Mouse (Mus musculus): Measurements from ENCODE around the gene Gjd3. TPM values are rescaled to one million over a fixed set of nuclear protein-coding genes. Genes with fewer than 3 reads are reported as not detected.
"Not testable (repeated sequence)": the region's sequence is repeated elsewhere in the genome, so short reads cannot be mapped to it uniquely, and the experiment has no call there.

Gene Gjd3
- polyA plus RNA-seq, 1 experiment from 2014 or later: 0.44 TPM

- DNase-seq (ENCODE audit: low spot score): no peak
- Histone ChIP-seq H3K4me3 (peak overlapping the region; percentile 80), H3K27me3 (ENCODE audit: insufficient read depth, poor library complexity, severe bottlenecking) (peaks cover 45% of the 10 kb centered on the region), H3K36me3 (no peaks in the 10 kb centered on the region), H3K27ac (peak overlapping the region; percentile 93), H3K4me1 (replicated peaks) (peaks cover 93% of the 10 kb centered on the region), H3K9me3 (no peaks in the 10 kb centered on the region)
- 51% methylated on average over 7 of the region's 7 CpGs for WGBS
Measured at GRCm38 (mm10) chr11:98938701-98939083, 44.1 kb downstream of the Gjd3 start.

GRCm38 (mm10) chr11:98937914-98938694 is 44.7 kb downstream of the Gjd3 start:
- peaks cover 93% of the 10 kb centered on the region for H3K4me1 ChIP-seq (replicated peaks)
- no peak for DNase-seq (ENCODE audit: low spot score)
- under 1% methylated on average over 39 of the region's 39 CpGs for WGBS
- H3K4me3 ChIP-seq: peak overlapping the region; percentile 80
- H3K9me3 ChIP-seq: no peaks in the 10 kb centered on the region
- H3K27me3 ChIP-seq (ENCODE audit: insufficient read depth, poor library complexity, severe bottlenecking): peaks cover 45% of the 10 kb centered on the region
- H3K36me3 ChIP-seq: no peaks in the 10 kb centered on the region
- H3K27ac ChIP-seq: peak overlapping the region; percentile 93

GRCm38 (mm10) chr11:98937410-98937913 is 45.4 kb downstream of the Gjd3 start:
- peak; percentile 88 for DNase-seq (ENCODE audit: low spot score)
- Histone ChIP-seq H3K4me1 (replicated peaks) (peaks cover 93% of the 10 kb centered on the region), H3K36me3 (no peaks in the 10 kb centered on the region), H3K27ac (peak overlapping the region; percentile 93), H3K27me3 (ENCODE audit: insufficient read depth, poor library complexity, severe bottlenecking) (peaks cover 45% of the 10 kb centered on the region), H3K9me3 (no peaks in the 10 kb centered on the region), H3K4me3 (peak overlapping the region; percentile 80)
- under 1% methylated on average over 38 of the region's 38 CpGs for WGBS

- Histone ChIP-seq H3K27me3 (ENCODE audit: insufficient read depth, poor library complexity, severe bottlenecking) (peaks cover 45% of the 10 kb centered on the region), H3K4me1 (replicated peaks) (peaks cover 93% of the 10 kb centered on the region), H3K27ac (peak overlapping the region; percentile 93), H3K9me3 (no peaks in the 10 kb centered on the region), H3K36me3 (no peaks in the 10 kb centered on the region), H3K4me3 (peak overlapping the region; percentile 80)
- DNase-seq (ENCODE audit: low spot score): peak; percentile 43
- WGBS: 3% methylated on average over 23 of the region's 23 CpGs
Measured at GRCm38 (mm10) chr11:98936606-98937409, 46.0 kb downstream of the Gjd3 start.

GRCm38 (mm10) chr11:98936170-98936569 is 46.6 kb downstream of the Gjd3 start:
- Histone ChIP-seq H3K27me3 (ENCODE audit: insufficient read depth, poor library complexity, severe bottlenecking) (peaks cover 50% of the 10 kb centered on the region), H3K4me3 (peak overlapping the region; percentile 80), H3K36me3 (no peaks in the 10 kb centered on the region), H3K27ac (peak overlapping the region; percentile 93), H3K4me1 (replicated peaks) (peaks cover 93% of the 10 kb centered on the region), H3K9me3 (no peaks in the 10 kb centered on the region)
- DNase-seq (ENCODE audit: low spot score): peak; percentile 76
- WGBS: under 1% methylated on average over 29 of the region's 29 CpGs

- no peak for DNase-seq (ENCODE audit: low spot score)
- peaks cover 59% of the 10 kb centered on the region for H3K27me3 ChIP-seq (ENCODE audit: insufficient read depth, poor library complexity, severe bottlenecking)
Measured at GRCm38 (mm10) chr11:98935123-98935522, 47.7 kb downstream of the Gjd3 start.

GRCm38 (mm10) chr11:98934367-98934766 is 48.4 kb downstream of the Gjd3 start:
- Histone ChIP-seq H3K27me3 (ENCODE audit: insufficient read depth, poor library complexity, severe bottlenecking) (peaks cover 60% of the 10 kb centered on the region), H3K36me3 (no peaks in the 10 kb centered on the region), H3K4me1 (replicated peaks) (peaks cover 93% of the 10 kb centered on the region), H3K9me3 (no peaks in the 10 kb centered on the region), H3K4me3 (no peak overlapping the region), H3K27ac (peak overlapping the region; percentile 5; the same call in 1 of the 2 replicates)
- WGBS: 86% methylated on average over 3 of the region's 3 CpGs
- DNase-seq (ENCODE audit: low spot score): no peak

More at GRCm38 (mm10) chr11:98935123-98935522, 47.7 kb downstream of the Gjd3 start:
- Histone ChIP-seq H3K9me3 (no peaks in the 10 kb centered on the region), H3K4me3 (no peak overlapping the region), H3K4me1 (replicated peaks) (peaks cover 93% of the 10 kb centered on the region), H3K36me3 (no peaks in the 10 kb centered on the region), H3K27ac (no peak overlapping the region; the same call in 1 of the 2 replicates)
- WGBS: 88% methylated on average over 3 of the region's 3 CpGs

GRCm38 (mm10) chr11:98933847-98934246 is 49.0 kb downstream of the Gjd3 start:
- Histone ChIP-seq H3K27ac (peak overlapping the region; percentile 5; the same call in 1 of the 2 replicates), H3K4me1 (replicated peaks) (peaks cover 93% of the 10 kb centered on the region), H3K27me3 (ENCODE audit: insufficient read depth, poor library complexity, severe bottlenecking) (peaks cover 59% of the 10 kb centered on the region)
- 93% methylated on average over 2 of the region's 2 CpGs for WGBS
- not testable (repeated sequence) for H3K4me3 ChIP-seq; H3K36me3 ChIP-seq; H3K9me3 ChIP-seq; DNase-seq (ENCODE audit: low spot score)

- DNase-seq (ENCODE audit: low spot score): peak; percentile 31
- H3K36me3 ChIP-seq: no peaks in the 10 kb centered on the region
- H3K4me1 ChIP-seq (replicated peaks): peaks cover 93% of the 10 kb centered on the region
- peaks cover 62% of the 10 kb centered on the region for H3K27me3 ChIP-seq (ENCODE audit: insufficient read depth, poor library complexity, severe bottlenecking)
- H3K4me3 ChIP-seq: peak overlapping the region; percentile 25
- H3K9me3 ChIP-seq: no peaks in the 10 kb centered on the region
- 47% methylated on average over 9 of the region's 9 CpGs for WGBS
- peak overlapping the region; percentile 91 for H3K27ac ChIP-seq
Measured at GRCm38 (mm10) chr11:98933151-98933550, 49.7 kb downstream of the Gjd3 start.

- H3K4me3 ChIP-seq: peak overlapping the region; percentile 25
Measured at GRCm38 (mm10) chr11:98932293-98933091, 50.3 kb downstream of the Gjd3 start.

More at GRCm38 (mm10) chr11:98932293-98933091, 50.3 kb downstream of the Gjd3 start:
- Histone ChIP-seq H3K4me1 (replicated peaks) (peaks cover 93% of the 10 kb centered on the region), H3K9me3 (no peaks in the 10 kb centered on the region), H3K27me3 (ENCODE audit: insufficient read depth, poor library complexity, severe bottlenecking) (peaks cover 66% of the 10 kb centered on the region), H3K27ac (peak overlapping the region; percentile 91), H3K36me3 (no peaks in the 10 kb centered on the region)
- peak; percentile 50 for DNase-seq (ENCODE audit: low spot score)
- 28% methylated on average over 19 of the region's 19 CpGs for WGBS

Measured in hindbrain, embryonic 10.5 days (tissue).